Mouse (Mus musculus) splenic B cell, adult 2 months (primary cell): ENCODE results near the gene Sardh.

Source experiments
- DNase-seq: peaks from one replicate; pipeline ENCODE4 v3.0.0-alpha.2; 2011; ENCODE audit warnings: low read depth, low spot score
- H3K27me3 ChIP-seq: 2 replicates; pipeline ENCODE4 v1.6.1; 2012; ENCODE audit warnings: mild to moderate bottlenecking, low read length, moderate library complexity, mixed read lengths; ENCODE audit not compliant: control insufficient read depth, poor library complexity, insufficient read depth, severe bottlenecking
- H3K36me3 ChIP-seq: 2 replicates; pipeline ENCODE4 v1.6.1; 2012; ENCODE audit warnings: mild to moderate bottlenecking, low read length, moderate library complexity, mixed read lengths; ENCODE audit not compliant: control insufficient read depth, poor library complexity, insufficient read depth, severe bottlenecking

Gene Sardh

GRCm38 (mm10) chr2:27246712-27247486, 1.2 kb downstream of the Sardh start:
- DNase-seq = no peak
- H3K36me3 ChIP-seq = no peaks in the 10 kb centered on the region
- no peaks in the 10 kb centered on the region for H3K27me3 ChIP-seq

- DNase-seq = no peak
Observed at GRCm38 (mm10) chr2:27245947-27246346, 2.2 kb downstream of the Sardh start.

GRCm38 (mm10) chr2:27237342-27237741, 10.8 kb downstream of the Sardh start:
- Histone ChIP-seq H3K36me3 (no peaks in the 10 kb centered on the region), H3K27me3 (no peaks in the 10 kb centered on the region)
- peak; percentile 81 for DNase-seq

More at GRCm38 (mm10) chr2:27245947-27246346, 2.2 kb downstream of the Sardh start:
- H3K27me3 ChIP-seq = no peaks in the 10 kb centered on the region
- no peaks in the 10 kb centered on the region for H3K36me3 ChIP-seq

- no peaks in the 10 kb centered on the region for H3K27me3 ChIP-seq
- H3K36me3 ChIP-seq = no peaks in the 10 kb centered on the region
- peak; percentile 62 for DNase-seq
Observed at GRCm38 (mm10) chr2:27235729-27236128, 12.4 kb downstream of the Sardh start.

- peak; percentile 65 for DNase-seq
Observed at GRCm38 (mm10) chr2:27232376-27232775, 15.8 kb downstream of the Sardh start.

GRCm38 (mm10) chr2:27229481-27230105, 18.5 kb downstream of the Sardh start:
- H3K36me3 ChIP-seq = no peaks in the 10 kb centered on the region
- no peak for DNase-seq

More at GRCm38 (mm10) chr2:27232376-27232775, 15.8 kb downstream of the Sardh start:
- Histone ChIP-seq H3K27me3 (no peaks in the 10 kb centered on the region), H3K36me3 (no peaks in the 10 kb centered on the region)

GRCm38 (mm10) chr2:27228809-27229480, 19.2 kb downstream of the Sardh start:
- H3K36me3 ChIP-seq = no peaks in the 10 kb centered on the region
- no peak for DNase-seq
- no peaks in the 10 kb centered on the region for H3K27me3 ChIP-seq

More at GRCm38 (mm10) chr2:27229481-27230105, 18.5 kb downstream of the Sardh start:
- no peaks in the 10 kb centered on the region for H3K27me3 ChIP-seq

- Histone ChIP-seq H3K27me3 (no peaks in the 10 kb centered on the region), H3K36me3 (no peaks in the 10 kb centered on the region)
- DNase-seq = no peak
Observed at GRCm38 (mm10) chr2:27226572-27226971, 21.6 kb downstream of the Sardh start.

- Histone ChIP-seq H3K36me3 (no peaks in the 10 kb centered on the region), H3K27me3 (no peaks in the 10 kb centered on the region)
- DNase-seq = no peak
Observed at GRCm38 (mm10) chr2:27223012-27223421, 25.1 kb downstream of the Sardh start.

- no peaks in the 10 kb centered on the region for H3K36me3 ChIP-seq
- DNase-seq = no peak
Observed at GRCm38 (mm10) chr2:27218569-27218968, 29.6 kb downstream of the Sardh start.

GRCm38 (mm10) chr2:27218121-27218544, 30.0 kb downstream of the Sardh start:
- Histone ChIP-seq H3K27me3 (no peaks in the 10 kb centered on the region), H3K36me3 (no peaks in the 10 kb centered on the region)
- DNase-seq = no peak

More at GRCm38 (mm10) chr2:27218569-27218968, 29.6 kb downstream of the Sardh start:
- no peaks in the 10 kb centered on the region for H3K27me3 ChIP-seq

- Histone ChIP-seq H3K36me3 (no peaks in the 10 kb centered on the region), H3K27me3 (no peaks in the 10 kb centered on the region)
Observed at GRCm38 (mm10) chr2:27215537-27215936, 32.6 kb downstream of the Sardh start.

GRCm38 (mm10) chr2:27211966-27212893, 35.9 kb downstream of the Sardh start:
- DNase-seq = peak; percentile 47
- Histone ChIP-seq H3K27me3 (no peaks in the 10 kb centered on the region), H3K36me3 (no peaks in the 10 kb centered on the region)

More at GRCm38 (mm10) chr2:27215537-27215936, 32.6 kb downstream of the Sardh start:
- DNase-seq = no peak

- no peaks in the 10 kb centered on the region for H3K36me3 ChIP-seq
- peak; percentile 29 for DNase-seq
Observed at GRCm38 (mm10) chr2:27210676-27211210, 37.4 kb downstream of the Sardh start.

More at GRCm38 (mm10) chr2:27210676-27211210, 37.4 kb downstream of the Sardh start:
- no peaks in the 10 kb centered on the region for H3K27me3 ChIP-seq
